Mouse (Mus musculus): ENCODE results near the gene Prkaa1. TPM values are rescaled to one million over a fixed set of nuclear protein-coding genes. Genes with fewer than 3 reads are reported as not detected.

Prkaa1 gene
- polyA plus RNA-seq (2021; fragmentation: Nextera tagmentation) = 4.8 and 5.2 TPM in 2 replicates
- long read RNA-seq, experiment 1, full-length matches to known transcripts = 37 of 58 reads
- long read RNA-seq, experiment 1, partial matches to known transcripts = 3 of 58 reads
- long read RNA-seq, experiment 1, other reads (novel, unspliced or antisense) = 18 of 58 reads
- long read RNA-seq, experiment 2, full-length matches to known transcripts = 1 of 4 reads
- long read RNA-seq, experiment 2, partial matches to known transcripts = 0 of 4 reads
- long read RNA-seq, experiment 2, other reads (novel, unspliced or antisense) = 3 of 4 reads

DNA sequence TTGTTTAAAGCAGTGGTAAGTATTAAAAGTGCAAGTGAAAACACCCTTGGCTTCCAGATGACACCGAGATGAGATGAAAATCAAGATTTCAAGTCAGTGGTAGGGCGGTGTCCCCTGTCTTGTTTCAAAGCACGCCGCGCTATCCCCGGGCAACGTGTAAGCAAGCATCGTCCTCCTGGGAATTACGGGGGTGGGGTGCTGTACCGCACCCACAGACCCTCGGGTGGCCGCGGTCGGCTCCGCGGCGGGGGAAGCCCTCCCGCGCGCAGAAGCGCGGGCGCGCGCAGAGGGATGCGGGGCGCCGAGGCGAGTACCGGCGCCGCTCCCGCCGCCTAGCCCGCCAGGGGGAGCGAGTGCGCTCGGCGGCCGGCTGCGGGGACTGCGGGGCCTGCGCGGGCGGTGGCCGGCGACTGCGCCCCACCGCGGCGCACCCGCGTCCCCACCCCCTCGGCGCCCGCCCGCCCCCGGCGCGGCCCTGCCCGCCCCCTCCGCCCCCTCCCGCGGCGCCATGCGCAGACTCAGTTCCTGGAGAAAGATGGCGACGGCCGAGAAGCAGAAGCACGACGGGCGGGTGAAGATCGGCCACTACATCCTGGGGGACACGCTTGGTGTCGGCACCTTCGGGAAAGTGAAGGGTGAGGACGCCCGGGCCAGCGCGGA is at the start of gene Prkaa1:
TSS of gene Prkaa1 (plus strand) at position 501 of the 660 bp plus-strand sequence.

GRCm38 (mm10) chr15:5107686-5108654 is 35.7 kb upstream of the Prkaa1 start, which contains the start of gene Card6:
TSS of gene Card6 (minus strand) at chr15:5108539.

DNA sequence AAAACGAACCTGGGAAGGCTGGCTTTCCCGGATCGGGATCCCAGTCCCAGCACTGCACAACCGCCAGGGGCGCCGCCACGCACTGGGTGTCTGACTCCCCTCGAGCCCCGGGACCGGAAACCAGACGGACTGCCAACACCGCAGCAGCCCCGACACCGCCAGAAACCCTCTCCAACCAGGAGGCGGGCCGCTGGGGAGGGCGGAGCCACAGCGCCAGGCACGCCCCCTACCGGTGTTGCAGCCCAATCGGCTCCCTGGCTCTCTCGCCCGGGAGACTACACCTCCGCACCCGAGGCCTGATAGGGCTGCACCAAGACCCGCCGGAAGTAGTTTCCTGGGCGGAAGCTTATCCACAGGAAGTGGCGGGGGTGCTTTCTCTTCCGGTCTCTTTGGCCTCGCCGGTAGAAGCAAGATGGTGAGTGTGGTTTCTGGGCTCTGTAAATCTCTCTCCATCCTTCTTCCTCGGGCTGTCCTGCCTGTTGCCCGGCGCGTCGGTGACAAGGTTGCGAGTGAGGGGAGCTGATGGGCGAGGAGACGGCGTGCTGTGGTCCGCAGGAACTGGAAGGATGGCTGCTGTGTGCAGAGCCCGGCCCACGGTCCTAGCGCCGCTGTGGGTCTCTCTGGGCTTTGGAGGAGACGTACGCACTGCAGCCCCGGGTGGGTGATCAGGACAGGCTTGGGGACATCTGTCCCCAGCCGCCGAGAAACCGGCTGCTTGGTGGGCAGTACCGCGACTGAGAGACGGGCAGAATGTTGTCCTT is 27.2 kb upstream of the Prkaa1 start, which contains the start of gene Rpl37:
TSS of gene Rpl37 (plus strand) at position 376 of the 761 bp plus-strand sequence.

DNA sequence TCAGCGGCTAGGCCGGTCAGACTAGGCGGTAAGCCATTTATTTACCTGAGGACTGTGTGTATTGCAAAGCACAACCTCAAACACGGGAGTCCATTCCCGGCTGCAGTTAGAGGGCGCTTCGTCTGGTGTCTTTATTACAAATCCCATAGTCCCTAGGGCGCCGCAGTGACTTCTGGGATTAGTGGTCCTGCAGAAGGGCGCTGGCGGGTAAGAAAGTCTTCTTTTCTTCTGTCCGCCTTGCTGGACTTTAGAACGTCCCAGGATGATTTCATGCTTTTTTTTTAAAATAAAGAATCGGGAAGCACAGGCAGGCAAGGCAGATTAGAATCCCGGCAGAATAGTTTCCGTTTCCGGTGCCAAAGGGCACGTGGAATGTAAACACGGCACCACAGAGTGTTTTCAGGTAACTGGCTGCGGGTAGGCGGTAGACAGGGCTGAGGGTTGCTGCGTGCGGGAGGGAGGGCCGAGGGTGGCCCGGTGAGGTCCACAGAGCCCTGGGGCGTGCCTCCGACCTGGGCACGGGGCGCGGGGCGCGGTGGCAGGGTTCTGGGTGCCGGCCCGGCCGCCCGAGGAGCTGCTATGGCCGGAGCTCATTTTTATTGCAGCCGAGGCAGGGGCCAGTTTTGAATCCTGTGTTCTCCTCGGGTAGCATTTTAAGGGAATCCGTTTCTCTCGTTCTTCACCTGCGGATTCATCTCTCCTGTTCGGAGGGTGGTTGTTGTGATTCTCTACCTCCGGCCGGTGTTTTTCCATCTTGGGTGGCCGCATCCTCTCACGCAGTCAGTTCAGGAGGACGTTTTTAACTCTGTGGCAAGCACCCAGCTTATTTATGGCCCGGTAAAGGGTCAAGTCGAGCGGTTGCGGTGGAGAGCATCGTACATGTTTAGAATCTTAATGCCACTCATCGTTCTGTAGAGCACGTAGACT is 42.0 kb downstream of the Prkaa1 start, which contains the start of gene Ttc33:
TSS of gene Ttc33 (plus strand) at position 160 of the 927 bp plus-strand sequence.

Other genes with a start within 250 kb of the Prkaa1 start
- not detected in 2 replicates for gene Mroh2b, start 245.1 kb upstream of the Prkaa1 start, polyA plus RNA-seq (2021; fragmentation: Nextera tagmentation)
- 0.08 and 0.12 TPM in 2 replicates for gene C7, start 80.1 kb upstream of the Prkaa1 start, polyA plus RNA-seq (2021; fragmentation: Nextera tagmentation)
- 0.56 and 0.79 TPM in 2 replicates for gene Card6, start 35.3 kb upstream of the Prkaa1 start, polyA plus RNA-seq (2021; fragmentation: Nextera tagmentation)
- 2,557 and 3,604 TPM in 2 replicates for gene Rpl37, start 27.2 kb upstream of the Prkaa1 start, polyA plus RNA-seq (2021; fragmentation: Nextera tagmentation)
- 63.5 and 84.2 TPM in 2 replicates for gene Ttc33, start 41.7 kb downstream of the Prkaa1 start, polyA plus RNA-seq (2021; fragmentation: Nextera tagmentation)
- gene Ptger4, start 100.3 kb downstream of the Prkaa1 start, polyA plus RNA-seq (2021; fragmentation: Nextera tagmentation) = 0.29 and 0.55 TPM in 2 replicates